Mouse (Mus musculus): ENCODE measurements around the gene Parm1. TPM values are rescaled to one million over a fixed set of nuclear protein-coding genes. Genes with fewer than 3 reads are reported as not detected.
A peak's percentile ranks its signal among the peaks of the same experiment; 100 is the strongest.

Parm1 gene
- polyA plus RNA-seq, 1 experiment from 2014 or later, result 7.1 TPM

DNA sequence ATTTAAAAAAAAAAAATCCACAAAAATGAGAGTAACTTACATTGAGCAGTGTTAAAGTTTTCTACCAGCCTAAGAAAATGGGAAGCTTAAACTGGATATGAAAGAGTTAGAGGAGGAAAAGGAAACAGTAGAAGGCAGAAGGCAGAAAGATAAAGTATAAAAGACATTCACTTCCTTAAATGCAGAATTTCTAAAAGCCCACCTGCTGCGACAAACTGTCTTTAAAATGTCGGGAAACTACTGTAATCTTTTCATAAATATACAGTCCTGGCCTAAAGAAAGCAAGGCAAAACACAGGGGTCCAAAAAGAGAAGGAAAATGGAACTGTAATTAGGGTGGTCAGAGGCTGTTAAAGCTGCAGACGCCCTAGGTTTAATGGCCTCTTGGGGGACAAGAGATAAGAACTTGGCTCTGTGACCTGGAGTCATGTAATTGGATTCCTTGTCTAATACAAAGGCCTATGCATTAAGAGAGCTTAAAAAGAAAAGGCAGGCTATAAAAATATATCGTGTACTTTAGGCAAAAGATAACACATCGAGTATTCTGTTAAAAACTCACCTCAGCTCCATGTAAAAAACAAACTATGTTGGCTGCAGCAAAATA, 13.0 kb upstream of the Parm1 start:
- no peaks in the 10 kb centered on the region for H3K4me1 ChIP-seq (ENCODE audit: control insufficient read depth, insufficient read depth, low read length)
- no peaks in the 10 kb centered on the region for H3K9me3 ChIP-seq (ENCODE audit: control insufficient read depth, low read length)
- H3K27ac ChIP-seq (ENCODE audit: low read depth, low read length), result no peak overlapping the region
- no peak for ATAC-seq (ENCODE audit: low FRiP score, low TSS enrichment)
- H3K27me3 ChIP-seq (ENCODE audit: control insufficient read depth, insufficient read depth, low read length), result no peaks in the 10 kb centered on the region
- no peaks in the 10 kb centered on the region for H3K36me3 ChIP-seq (ENCODE audit: control insufficient read depth, insufficient read depth, low read length)
- WGBS, result 42% methylated on average over 5 of the region's 5 CpGs
- no peak overlapping the region for H3K9ac ChIP-seq (ENCODE audit: low read depth, low read length)
- H3K4me3 ChIP-seq (ENCODE audit: low read length), result no peak overlapping the region
- no peak overlapping the region for H3K4me2 ChIP-seq (replicated peaks; ENCODE audit: low read depth, low read length)

- no peaks in the 10 kb centered on the region for H3K9me3 ChIP-seq (ENCODE audit: control insufficient read depth, low read length)
- no peaks in the 10 kb centered on the region for H3K27me3 ChIP-seq (ENCODE audit: control insufficient read depth, insufficient read depth, low read length)
- no peak overlapping the region for H3K9ac ChIP-seq (ENCODE audit: low read depth, low read length)
- no peaks in the 10 kb centered on the region for H3K36me3 ChIP-seq (ENCODE audit: control insufficient read depth, insufficient read depth, low read length)
- WGBS, result 18% methylated on average over 6 of the region's 6 CpGs
- H3K4me3 ChIP-seq (ENCODE audit: low read length), result no peak overlapping the region; the same call in 1 of the 2 replicates
- no peak overlapping the region for H3K27ac ChIP-seq (ENCODE audit: low read depth, low read length)
- H3K4me1 ChIP-seq (ENCODE audit: control insufficient read depth, insufficient read depth, low read length), result no peaks in the 10 kb centered on the region; the same call in 1 of the 2 replicates
- 0 out of 2 replicates have a peak, but pooled peaks have one; percentile 1 for ATAC-seq (ENCODE audit: low FRiP score, low TSS enrichment)
- peak overlapping the region; percentile 88 for H3K4me2 ChIP-seq (replicated peaks; ENCODE audit: low read depth, low read length)
Measured at GRCm38 (mm10) chr5:91517077-91517476, 338 bp upstream of the Parm1 start.

DNA sequence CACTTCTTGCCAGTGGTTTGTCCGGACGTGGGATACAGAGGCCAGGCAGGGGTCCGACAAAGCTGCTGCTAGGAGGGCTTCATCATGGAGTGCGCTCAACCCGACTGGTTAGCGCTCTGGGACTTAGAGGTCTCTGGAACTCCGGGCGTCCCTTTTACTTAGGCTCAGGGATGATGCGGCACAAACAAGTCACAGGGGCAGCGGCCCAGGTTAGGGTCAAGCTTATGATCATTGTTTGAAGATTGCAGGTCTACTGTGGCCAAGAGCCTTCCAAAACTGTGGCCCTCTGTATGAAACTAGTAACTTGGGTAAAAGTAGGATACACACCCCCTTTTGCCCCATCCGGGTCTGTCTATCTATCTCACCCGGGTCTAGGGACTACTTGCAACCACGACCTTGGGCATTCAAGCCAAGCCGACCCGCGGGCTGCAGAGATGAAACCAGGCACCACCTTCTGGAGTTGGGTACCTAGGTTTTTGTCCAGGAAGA, 931 bp downstream of the Parm1 start:
- 0 out of 2 replicates have a peak overlapping the region, but pooled peaks have one; percentile 53 for H3K9ac ChIP-seq (ENCODE audit: low read depth, low read length)
- ATAC-seq (ENCODE audit: low FRiP score, low TSS enrichment), result no peak
- H3K4me3 ChIP-seq (ENCODE audit: low read length), result peak overlapping the region; percentile 60
- no peaks in the 10 kb centered on the region for H3K36me3 ChIP-seq (ENCODE audit: control insufficient read depth, insufficient read depth, low read length)
- WGBS, result 4% methylated on average over 16 of the region's 16 CpGs
- no peaks in the 10 kb centered on the region; the same call in 1 of the 2 replicates for H3K4me1 ChIP-seq (ENCODE audit: control insufficient read depth, insufficient read depth, low read length)
- no peak overlapping the region for H3K27ac ChIP-seq (ENCODE audit: low read depth, low read length)
- H3K27me3 ChIP-seq (ENCODE audit: control insufficient read depth, insufficient read depth, low read length), result no peaks in the 10 kb centered on the region
- peak overlapping the region; percentile 88 for H3K4me2 ChIP-seq (replicated peaks; ENCODE audit: low read depth, low read length)
- no peaks in the 10 kb centered on the region for H3K9me3 ChIP-seq (ENCODE audit: control insufficient read depth, low read length)

DNA sequence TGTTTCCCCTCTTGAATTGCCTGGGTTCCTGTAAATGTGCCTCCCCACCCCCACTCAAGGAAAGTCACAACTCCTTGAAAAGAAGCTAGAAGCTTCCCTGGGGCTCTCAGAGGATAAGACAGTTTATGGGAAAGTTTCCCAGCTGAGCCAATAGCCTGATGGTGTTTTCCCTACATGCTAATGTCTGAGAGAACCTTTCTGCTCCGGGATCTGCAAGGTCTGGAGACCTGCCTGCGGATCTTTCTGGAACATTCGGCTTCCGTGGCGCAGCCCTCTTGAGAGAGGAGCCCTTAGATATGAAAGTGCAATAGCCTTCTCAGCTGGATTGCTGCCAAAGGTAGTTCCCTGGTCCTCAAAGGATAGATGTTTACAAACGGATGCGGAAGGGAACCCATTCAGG, 1.5 kb downstream of the Parm1 start:
- Histone ChIP-seq H3K27ac (ENCODE audit: low read depth, low read length) (no peak overlapping the region), H3K36me3 (ENCODE audit: control insufficient read depth, insufficient read depth, low read length) (no peaks in the 10 kb centered on the region), H3K9ac (ENCODE audit: low read depth, low read length) (peak overlapping the region; percentile 53; the same call in 1 of the 2 replicates), H3K27me3 (ENCODE audit: control insufficient read depth, insufficient read depth, low read length) (no peaks in the 10 kb centered on the region), H3K4me2 (replicated peaks; ENCODE audit: low read depth, low read length) (peak overlapping the region; percentile 88), H3K4me3 (ENCODE audit: low read length) (peak overlapping the region; percentile 60), H3K9me3 (ENCODE audit: control insufficient read depth, low read length) (no peaks in the 10 kb centered on the region), H3K4me1 (ENCODE audit: control insufficient read depth, insufficient read depth, low read length) (no peaks in the 10 kb centered on the region; the same call in 1 of the 2 replicates)
- 11% methylated on average over 7 of the region's 7 CpGs for WGBS
- no peak for ATAC-seq (ENCODE audit: low FRiP score, low TSS enrichment)

DNA sequence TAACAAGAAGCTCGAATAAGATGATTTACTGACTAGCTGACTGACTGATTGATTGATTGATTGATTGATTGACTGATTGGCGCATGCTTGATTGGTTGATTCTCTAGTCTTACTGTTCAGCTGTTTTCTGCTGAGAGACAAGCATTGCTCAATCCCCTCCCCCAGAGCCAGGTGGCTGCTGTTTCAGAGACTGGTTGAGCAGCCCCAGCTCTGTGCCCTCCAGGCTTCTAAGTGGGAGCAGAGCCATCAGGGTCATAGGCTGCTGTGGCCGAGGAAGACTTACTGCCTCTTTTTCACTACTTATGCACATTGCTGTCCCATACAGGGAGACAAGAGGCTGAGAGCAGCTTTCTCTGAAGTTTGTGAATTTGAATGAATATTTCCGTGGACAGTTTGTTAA, 2.1 kb downstream of the Parm1 start:
- Histone ChIP-seq H3K27ac (ENCODE audit: low read depth, low read length) (no peak overlapping the region), H3K9ac (ENCODE audit: low read depth, low read length) (no peak overlapping the region), H3K9me3 (ENCODE audit: control insufficient read depth, low read length) (no peaks in the 10 kb centered on the region), H3K36me3 (ENCODE audit: control insufficient read depth, insufficient read depth, low read length) (no peaks in the 10 kb centered on the region), H3K4me3 (ENCODE audit: low read length) (peak overlapping the region; percentile 7; the same call in 1 of the 2 replicates), H3K4me2 (replicated peaks; ENCODE audit: low read depth, low read length) (peak overlapping the region; percentile 19; the same call in 1 of the 2 replicates), H3K4me1 (ENCODE audit: control insufficient read depth, insufficient read depth, low read length) (no peaks in the 10 kb centered on the region; the same call in 1 of the 2 replicates), H3K27me3 (ENCODE audit: control insufficient read depth, insufficient read depth, low read length) (no peaks in the 10 kb centered on the region)
- no peak for ATAC-seq (ENCODE audit: low FRiP score, low TSS enrichment)
- WGBS, result 39% methylated on average over 4 of the region's 4 CpGs

- Histone ChIP-seq H3K4me2 (replicated peaks; ENCODE audit: low read depth, low read length) (no peak overlapping the region), H3K9me3 (ENCODE audit: control insufficient read depth, low read length) (no peaks in the 10 kb centered on the region), H3K4me1 (ENCODE audit: control insufficient read depth, insufficient read depth, low read length) (0 out of 2 replicates have a peak, but pooled peaks cover 5% of the 10 kb centered on the region), H3K27me3 (ENCODE audit: control insufficient read depth, insufficient read depth, low read length) (no peaks in the 10 kb centered on the region), H3K36me3 (ENCODE audit: control insufficient read depth, insufficient read depth, low read length) (no peaks in the 10 kb centered on the region), H3K4me3 (ENCODE audit: low read length) (no peak overlapping the region), H3K9ac (ENCODE audit: low read depth, low read length) (no peak overlapping the region), H3K27ac (ENCODE audit: low read depth, low read length) (no peak overlapping the region)
- ATAC-seq (ENCODE audit: low FRiP score, low TSS enrichment), result no peak
- 79% methylated on average over 10 of the region's 10 CpGs for WGBS
Measured at GRCm38 (mm10) chr5:91532748-91533496, 15.5 kb downstream of the Parm1 start.

- no peaks in the 10 kb centered on the region for H3K27me3 ChIP-seq (ENCODE audit: control insufficient read depth, insufficient read depth, low read length)
- WGBS, result 90% methylated on average over 7 of the region's 7 CpGs
- no peak overlapping the region for H3K4me2 ChIP-seq (replicated peaks; ENCODE audit: low read depth, low read length)
- H3K9ac ChIP-seq (ENCODE audit: low read depth, low read length), result no peak overlapping the region
- no peaks in the 10 kb centered on the region for H3K4me1 ChIP-seq (ENCODE audit: control insufficient read depth, insufficient read depth, low read length)
- H3K36me3 ChIP-seq (ENCODE audit: control insufficient read depth, insufficient read depth, low read length), result no peaks in the 10 kb centered on the region
- no peaks in the 10 kb centered on the region for H3K9me3 ChIP-seq (ENCODE audit: control insufficient read depth, low read length)
- no peak overlapping the region for H3K27ac ChIP-seq (ENCODE audit: low read depth, low read length)
- H3K4me3 ChIP-seq (ENCODE audit: low read length), result no peak overlapping the region
- no peak for ATAC-seq (ENCODE audit: low FRiP score, low TSS enrichment)
Measured at GRCm38 (mm10) chr5:91559071-91559610, 41.7 kb downstream of the Parm1 start.

- Histone ChIP-seq H3K27ac (ENCODE audit: low read depth, low read length) (no peak overlapping the region), H3K4me3 (ENCODE audit: low read length) (no peak overlapping the region), H3K4me1 (ENCODE audit: control insufficient read depth, insufficient read depth, low read length) (no peaks in the 10 kb centered on the region), H3K4me2 (replicated peaks; ENCODE audit: low read depth, low read length) (no peak overlapping the region), H3K27me3 (ENCODE audit: control insufficient read depth, insufficient read depth, low read length) (no peaks in the 10 kb centered on the region), H3K36me3 (ENCODE audit: control insufficient read depth, insufficient read depth, low read length) (no peaks in the 10 kb centered on the region), H3K9me3 (ENCODE audit: control insufficient read depth, low read length) (no peaks in the 10 kb centered on the region), H3K9ac (ENCODE audit: low read depth, low read length) (no peak overlapping the region)
- ATAC-seq (ENCODE audit: low FRiP score, low TSS enrichment), result no peak
- WGBS, result 45% methylated on average over 2 of the region's 2 CpGs
Measured at GRCm38 (mm10) chr5:91559711-91560110, 42.3 kb downstream of the Parm1 start.

GRCm38 (mm10) chr5:91561394-91561793, 44.0 kb downstream of the Parm1 start:
- Histone ChIP-seq H3K9me3 (ENCODE audit: control insufficient read depth, low read length) (no peaks in the 10 kb centered on the region), H3K27me3 (ENCODE audit: control insufficient read depth, insufficient read depth, low read length) (no peaks in the 10 kb centered on the region), H3K4me1 (ENCODE audit: control insufficient read depth, insufficient read depth, low read length) (no peaks in the 10 kb centered on the region), H3K27ac (ENCODE audit: low read depth, low read length) (no peak overlapping the region), H3K36me3 (ENCODE audit: control insufficient read depth, insufficient read depth, low read length) (no peaks in the 10 kb centered on the region), H3K9ac (ENCODE audit: low read depth, low read length) (no peak overlapping the region), H3K4me3 (ENCODE audit: low read length) (no peak overlapping the region), H3K4me2 (replicated peaks; ENCODE audit: low read depth, low read length) (no peak overlapping the region)
- ATAC-seq (ENCODE audit: low FRiP score, low TSS enrichment), result peak; percentile 57; the same call in 1 of the 2 replicates
- WGBS, result 84% methylated on average over 3 of the region's 3 CpGs
